ENCODE assay signal across 18 mouse cellular contexts in genomic region chr19:3542591-3542990, GRCm38 (mm10).
"Had no signal": no experiment of that assay in that cellular context is flagged by ENCODE, and none has a peak within 500 bp of the region (broad histone marks: within the 10 kb centered on the region; RNA-seq: fewer than 3 reads in every experiment).

No protein-coding gene starts in this region.

- H3K4me2 ChIP-seq: lung, embryonic 15.5 days; midbrain, embryonic 11.5 days; midbrain, embryonic 13.5 days; midbrain, embryonic 15.5 days; neural tube, embryonic 13.5 days; stomach, embryonic 15.5 days had no signal

- H3K9ac ChIP-seq: liver, postnatal 0 days; lung, embryonic 15.5 days; midbrain, embryonic 13.5 days; midbrain, embryonic 15.5 days; neural tube, embryonic 13.5 days; stomach, embryonic 15.5 days had no signal

- H3K27me3 ChIP-seq: lung, embryonic 15.5 days; megakaryocyte, embryonic 14.5 days; midbrain, embryonic 13.5 days; midbrain, embryonic 15.5 days; neural tube, embryonic 13.5 days; stomach, embryonic 15.5 days had no signal

- ATAC-seq: liver, postnatal 0 days; lung, postnatal 0 days; midbrain, embryonic 13.5 days; midbrain, embryonic 15.5 days had no signal

- H3K36me3 ChIP-seq: midbrain, embryonic 15.5 days had no signal

- H3K9me3 ChIP-seq: lung, embryonic 15.5 days; megakaryocyte, embryonic 14.5 days; midbrain, embryonic 13.5 days; midbrain, embryonic 15.5 days; neural tube, embryonic 13.5 days; stomach, embryonic 15.5 days had no signal

- H3K4me3 ChIP-seq: lung, embryonic 15.5 days; megakaryocyte, embryonic 14.5 days; midbrain, embryonic 13.5 days; midbrain, embryonic 15.5 days; neural tube, embryonic 13.5 days; stomach, embryonic 15.5 days had no signal

- DNase-seq: liver, postnatal 0 days; lung, adult 2 months; lung, postnatal 14 days; lung, postnatal 36 days; right cerebral cortex, postnatal 14 days; thymus, adult 2 months; thymus, postnatal 25 days; thymus, postnatal 4 days had no signal

- H3K27ac ChIP-seq: lung, embryonic 15.5 days; macrophage; midbrain, embryonic 13.5 days; midbrain, embryonic 15.5 days; neural tube, embryonic 13.5 days; stomach, embryonic 15.5 days; stomach, postnatal 0 days had no signal

- H3K4me1 ChIP-seq: lung, embryonic 15.5 days; stomach, embryonic 15.5 days had no signal
